Mouse (Mus musculus) hindbrain, postnatal 0 days (tissue): ENCODE measurements around the gene Bmp7. TPM values are rescaled to one million over a fixed set of nuclear protein-coding genes. Genes with fewer than 3 reads are reported as not detected.

Experiments
- ATAC-seq: fragments of 200-750 bp; cut with Nextera tagmentation; 2 replicates; pipeline ENCODE4 v1.8.0; 2017; ENCODE audit warnings: mild to moderate bottlenecking, moderate TSS enrichment, moderate library complexity
- DNase-seq: peaks from one replicate; pipeline ENCODE4 v3.0.0-alpha.2; 2015; ENCODE audit warnings: low spot score
- H3K27ac ChIP-seq: fragments of 300-500 bp; sonication (generic); 2 replicates; pipeline ENCODE4 v1.5.1; 2014; ENCODE audit warnings: mild to moderate bottlenecking
- H3K27me3 ChIP-seq: fragments of 300-500 bp; sonication (generic); 2 replicates; pipeline ENCODE4 v1.6.1; 2014; ENCODE audit warnings: low read length, mixed read lengths; ENCODE audit not compliant: insufficient read depth
- H3K36me3 ChIP-seq: fragments of 300-500 bp; sonication (generic); 2 replicates; pipeline ENCODE4 v1.6.1; 2014; ENCODE audit warnings: low read length, mixed read lengths; ENCODE audit not compliant: insufficient read depth
- H3K4me1 ChIP-seq: fragments of 300-500 bp; sonication (generic); 2 replicates; pipeline ENCODE4 v1.6.1; 2014; ENCODE audit warnings: antibody characterized with exemption, low read length, mixed read lengths; ENCODE audit not compliant: insufficient read depth
- H3K4me2 ChIP-seq: fragments of 300-500 bp; sonication (generic); 2 replicates; pipeline ENCODE4 v1.6.1; 2014; ENCODE audit warnings: low read depth, mild to moderate bottlenecking, low read length, moderate library complexity, mixed read lengths
- H3K4me3 ChIP-seq: fragments of 300-500 bp; sonication (generic); 2 replicates; pipeline ENCODE4 v1.5.1; 2014; ENCODE audit warnings: low read length
- H3K9ac ChIP-seq: fragments of 300-500 bp; sonication (generic); replicated peaks from 2 replicates; pipeline ENCODE4 v1.6.1; 2014; ENCODE audit warnings: mild to moderate bottlenecking, low read length, moderate library complexity, mixed read lengths
- H3K9me3 ChIP-seq: fragments of 300-500 bp; sonication (generic); 2 replicates; pipeline ENCODE4 v1.6.1; 2016; ENCODE audit warnings: low read length, mixed read lengths
- CTCF ChIP-seq: IDR thresholded peaks from 2 replicates; pipeline ENCODE4 v1.5.1; 2016; ENCODE audit warnings: antibody characterized with exemption, control low read depth, low read depth
- WGBS: fragments of 180-500 bp; shearing (Covaris S2); extraction: QIAGEN DNeasy Blood & Tissue Kit; methylation state at CpG from one replicate; pipeline ENCODE4 v1.1.7; 2014; 5-methylcytosine and 5-hydroxymethylcytosine counted together
- polyA plus RNA-seq: library from polyadenylated mRNA; unstranded; fragments of >200 nt; fragmentation: Nextera tagmentation; extraction: Ambion mirVana; gene quantifications from 2 replicates; pipeline ENCODE4 v1.2.1, GENCODE M21; 2015
- total RNA-seq: library from RNA; depleted of rRNA; stranded (reverse); fragments of >200 nt; gene quantifications from 2 replicates; pipeline ENCODE4 v1.2.3, GENCODE M21; 2014

The Bmp7 gene
- total and polyA plus RNA-seq, 2 experiments from 2014 or later = 15.6 to 25.1 TPM

- no peaks in the 10 kb centered on the region for H3K36me3 ChIP-seq
- TF ChIP-seq CTCF = no peak
- no peaks in the 10 kb centered on the region for H3K27me3 ChIP-seq
- no peak overlapping the region for H3K4me3 ChIP-seq
- no peaks in the 10 kb centered on the region for H3K4me1 ChIP-seq
- H3K4me2 ChIP-seq = no peak overlapping the region
- H3K9ac ChIP-seq = no peak overlapping the region
- ATAC-seq = no peak
- 76% methylated on average over 10 of the region's 10 CpGs for WGBS
- no peaks in the 10 kb centered on the region for H3K9me3 ChIP-seq
- no peak for DNase-seq
- no peak overlapping the region for H3K27ac ChIP-seq
Observed at GRCm38 (mm10) chr2:172900954-172901701, 39.0 kb downstream of the Bmp7 start.

GRCm38 (mm10) chr2:172889756-172890443 is 50.2 kb downstream of the Bmp7 start:
- DNase-seq = no peak
- H3K27me3 ChIP-seq = no peaks in the 10 kb centered on the region
- no peak overlapping the region for H3K4me3 ChIP-seq
- no peaks in the 10 kb centered on the region for H3K9me3 ChIP-seq
- H3K27ac ChIP-seq = no peak overlapping the region
- H3K36me3 ChIP-seq = no peaks in the 10 kb centered on the region
- TF ChIP-seq CTCF = no peak
- no peak overlapping the region for H3K4me2 ChIP-seq
- H3K4me1 ChIP-seq = no peaks in the 10 kb centered on the region
- 74% methylated on average over 15 of the region's 15 CpGs for WGBS
- H3K9ac ChIP-seq = no peak overlapping the region
- no peak for ATAC-seq

GRCm38 (mm10) chr2:172889222-172889621 is 50.9 kb downstream of the Bmp7 start:
- 47% methylated on average over 12 of the region's 12 CpGs for WGBS

GRCm38 (mm10) chr2:172888147-172888546 is 52.0 kb downstream of the Bmp7 start:
- WGBS = 70% methylated on average over 11 of the region's 12 CpGs
- Histone ChIP-seq H3K36me3 (no peaks in the 10 kb centered on the region), H3K27me3 (no peaks in the 10 kb centered on the region), H3K4me2 (no peak overlapping the region), H3K9ac (no peak overlapping the region), H3K4me3 (no peak overlapping the region), H3K4me1 (no peaks in the 10 kb centered on the region), H3K27ac (no peak overlapping the region), H3K9me3 (no peaks in the 10 kb centered on the region)
- no peak for ATAC-seq
- DNase-seq = no peak
- no peak for TF ChIP-seq CTCF

More at GRCm38 (mm10) chr2:172889222-172889621, 50.9 kb downstream of the Bmp7 start:
- no peak overlapping the region for H3K4me2 ChIP-seq
- H3K9ac ChIP-seq = no peak overlapping the region
- H3K27ac ChIP-seq = no peak overlapping the region
- no peak for TF ChIP-seq CTCF
- ATAC-seq = 0 out of 2 replicates have a peak, but pooled peaks have one; percentile 39
- H3K4me1 ChIP-seq = no peaks in the 10 kb centered on the region
- H3K4me3 ChIP-seq = no peak overlapping the region
- DNase-seq = no peak
- H3K27me3 ChIP-seq = no peaks in the 10 kb centered on the region
- no peaks in the 10 kb centered on the region for H3K36me3 ChIP-seq
- no peaks in the 10 kb centered on the region for H3K9me3 ChIP-seq

GRCm38 (mm10) chr2:172885861-172886260 is 54.3 kb downstream of the Bmp7 start:
- 62% methylated on average over 7 of the region's 7 CpGs for WGBS
- H3K36me3 ChIP-seq = no peaks in the 10 kb centered on the region
- H3K4me3 ChIP-seq = no peak overlapping the region
- ATAC-seq = no peak
- no peaks in the 10 kb centered on the region for H3K9me3 ChIP-seq
- no peak for TF ChIP-seq CTCF
- H3K4me2 ChIP-seq = no peak overlapping the region
- no peaks in the 10 kb centered on the region for H3K4me1 ChIP-seq
- no peak overlapping the region for H3K9ac ChIP-seq
- DNase-seq = no peak
- H3K27ac ChIP-seq = no peak overlapping the region
- no peaks in the 10 kb centered on the region for H3K27me3 ChIP-seq

- no peak overlapping the region for H3K4me2 ChIP-seq
- H3K9me3 ChIP-seq = no peaks in the 10 kb centered on the region
- H3K4me1 ChIP-seq = no peaks in the 10 kb centered on the region
- no peaks in the 10 kb centered on the region for H3K27me3 ChIP-seq
- H3K9ac ChIP-seq = no peak overlapping the region
- H3K4me3 ChIP-seq = no peak overlapping the region
- 88% methylated on average over 6 of the region's 6 CpGs for WGBS
- no peaks in the 10 kb centered on the region for H3K36me3 ChIP-seq
- no peak for TF ChIP-seq CTCF
- H3K27ac ChIP-seq = no peak overlapping the region
- ATAC-seq = no peak
- no peak for DNase-seq
Observed at GRCm38 (mm10) chr2:172884584-172884983, 55.5 kb downstream of the Bmp7 start.

GRCm38 (mm10) chr2:172875201-172875600 is 64.9 kb downstream of the Bmp7 start:
- H3K4me2 ChIP-seq = no peak overlapping the region
- DNase-seq (no peak), ATAC-seq (no peak)
- no peak for TF ChIP-seq CTCF
- H3K9me3 ChIP-seq = no peaks in the 10 kb centered on the region
- no peaks in the 10 kb centered on the region for H3K27me3 ChIP-seq
- no peak overlapping the region for H3K9ac ChIP-seq
- 94% methylated on average over 9 of the region's 9 CpGs for WGBS
- H3K27ac ChIP-seq = no peak overlapping the region
- H3K36me3 ChIP-seq = no peaks in the 10 kb centered on the region
- no peaks in the 10 kb centered on the region for H3K4me1 ChIP-seq
- no peak overlapping the region for H3K4me3 ChIP-seq
